Mouse (Mus musculus): Measurements from ENCODE around the gene Brap.
A peak's percentile ranks its signal among the peaks of the same experiment; 100 is the strongest.
"Not testable (repeated sequence)": the region's sequence is repeated elsewhere in the genome, so short reads cannot be mapped to it uniquely, and the experiment has no call there.

Brap gene

GRCm38 (mm10) chr5:121660059-121660896 is at the start of gene Brap, which contains the start of gene Acad10:
Brap (plus strand) TSS chr5:121660563.
Acad10 (minus strand) TSS chr5:121660514.
- DNase-seq (ENCODE audit: extremely low read depth, low read depth, low spot score) = no peak

GRCm38 (mm10) chr5:121612036-121612435 is 48.3 kb upstream of the Brap start:
- no peak for DNase-seq (ENCODE audit: extremely low read depth, low read depth, low spot score)

- DNase-seq (ENCODE audit: extremely low read depth, low read depth, low spot score) = not testable (repeated sequence)
Observed at GRCm38 (mm10) chr5:121614921-121615320, 45.4 kb upstream of the Brap start.

GRCm38 (mm10) chr5:121618592-121619513 is 41.5 kb upstream of the Brap start, which contains the start of gene Acad12:
Acad12 (minus strand) TSS chr5:121618938.
- no peak for DNase-seq (ENCODE audit: extremely low read depth, low read depth, low spot score)

GRCm38 (mm10) chr5:121621102-121621501 is 39.3 kb upstream of the Brap start:
- no peak for DNase-seq (ENCODE audit: extremely low read depth, low read depth, low spot score)

GRCm38 (mm10) chr5:121623241-121623640 is 37.1 kb upstream of the Brap start:
- no peak for DNase-seq (ENCODE audit: extremely low read depth, low read depth, low spot score)

- no peak for DNase-seq (ENCODE audit: extremely low read depth, low read depth, low spot score)
Observed at GRCm38 (mm10) chr5:121627871-121628270, 32.5 kb upstream of the Brap start.

GRCm38 (mm10) chr5:121631106-121631647 is 29.2 kb upstream of the Brap start:
- not testable (repeated sequence) for DNase-seq (ENCODE audit: extremely low read depth, low read depth, low spot score)

- no peak for DNase-seq (ENCODE audit: extremely low read depth, low read depth, low spot score)
Observed at GRCm38 (mm10) chr5:121632804-121633203, 27.6 kb upstream of the Brap start.

- DNase-seq (ENCODE audit: extremely low read depth, low read depth, low spot score) = no peak
Observed at GRCm38 (mm10) chr5:121634668-121635067, 25.7 kb upstream of the Brap start.

GRCm38 (mm10) chr5:121637296-121637695 is 23.1 kb upstream of the Brap start:
- DNase-seq (ENCODE audit: extremely low read depth, low read depth, low spot score) = peak; percentile 87

GRCm38 (mm10) chr5:121639601-121640000 is 20.8 kb upstream of the Brap start:
- no peak for DNase-seq (ENCODE audit: extremely low read depth, low read depth, low spot score)

GRCm38 (mm10) chr5:121649134-121649533 is 11.2 kb upstream of the Brap start:
- no peak for DNase-seq (ENCODE audit: extremely low read depth, low read depth, low spot score)

GRCm38 (mm10) chr5:121654526-121654925 is 5.8 kb upstream of the Brap start:
- DNase-seq (ENCODE audit: extremely low read depth, low read depth, low spot score) = no peak

GRCm38 (mm10) chr5:121656866-121657265 is 3.5 kb upstream of the Brap start:
- not testable (repeated sequence) for DNase-seq (ENCODE audit: extremely low read depth, low read depth, low spot score)

GRCm38 (mm10) chr5:121657656-121658055 is 2.7 kb upstream of the Brap start:
- DNase-seq (ENCODE audit: extremely low read depth, low read depth, low spot score) = not testable (repeated sequence)

- no peak for DNase-seq (ENCODE audit: extremely low read depth, low read depth, low spot score)
Observed at GRCm38 (mm10) chr5:121660897-121661254, 513 bp downstream of the Brap start.

GRCm38 (mm10) chr5:121661494-121661893 is 1.1 kb downstream of the Brap start:
- DNase-seq (ENCODE audit: extremely low read depth, low read depth, low spot score) = no peak

GRCm38 (mm10) chr5:121663456-121663855 is 3.1 kb downstream of the Brap start:
- no peak for DNase-seq (ENCODE audit: extremely low read depth, low read depth, low spot score)

GRCm38 (mm10) chr5:121664078-121664477 is 3.7 kb downstream of the Brap start:
- no peak for DNase-seq (ENCODE audit: extremely low read depth, low read depth, low spot score)

- DNase-seq (ENCODE audit: extremely low read depth, low read depth, low spot score) = no peak
Observed at GRCm38 (mm10) chr5:121664971-121665370, 4.6 kb downstream of the Brap start.
